Mouse (Mus musculus): Measurements from ENCODE around the gene Limd1. TPM values are rescaled to one million over a fixed set of nuclear protein-coding genes. Genes with fewer than 3 reads are reported as not detected.

The Limd1 gene
- total and polyA plus RNA-seq, 3 experiments: 32.6 to 37.5 TPM; not detected in 1

DNA sequence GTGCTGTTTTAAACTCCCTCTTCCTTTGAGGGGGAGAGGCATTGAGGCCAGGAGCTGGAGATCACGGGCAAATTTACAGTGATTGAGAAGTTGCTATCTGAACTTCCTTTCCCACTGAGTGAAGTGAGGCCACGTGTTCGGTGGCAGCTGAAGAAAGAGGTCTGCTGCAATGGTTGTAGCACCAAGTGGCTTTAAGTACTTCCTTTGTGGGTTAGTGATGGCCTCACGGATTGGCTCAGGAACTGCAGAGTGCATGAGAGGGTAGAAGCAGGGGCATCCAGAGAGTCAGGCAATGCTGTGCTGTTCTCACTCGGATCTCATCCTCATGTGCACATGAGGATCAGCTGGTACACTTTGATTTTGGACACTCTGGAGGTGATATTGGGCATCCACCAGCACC is 19.4 kb downstream of the Limd1 start:
- TF ChIP-seq MYB (IDR thresholded peaks at IDR 0.05; ENCODE audit: low read depth, low read length) (no peak), POLR2A (IDR thresholded peaks at IDR 0.05; ENCODE audit: control insufficient read depth in 1 of 2, insufficient read depth in 1 of 2, low read depth in 1 of 2, low read length in 2 of 2, poor library complexity in 1 of 2) (no peak), MAX (IDR thresholded peaks at IDR 0.05; ENCODE audit: low read length) (no peak), ELF1 (IDR thresholded peaks at IDR 0.05; ENCODE audit: low read depth, low read length) (no peak), ETS1 (IDR thresholded peaks at IDR 0.05; ENCODE audit: low read depth, low read length) (no peak), NRF1 (IDR thresholded peaks at IDR 0.05; ENCODE audit: insufficient read depth, low read depth, low read length, poor library complexity, severe bottlenecking) (no peak), E2F4 (IDR thresholded peaks at IDR 0.05; ENCODE audit: borderline replicate concordance, low read depth, low read length) (no peak), CTCF (IDR thresholded peaks at IDR 0.05 in 2 of 3, conservative IDR thresholded peaks at IDR 0.05 in 1 of 3; ENCODE audit: control insufficient read depth in 1 of 3, insufficient read depth in 1 of 3, low read depth in 2 of 3, low read length in 3 of 3, poor library complexity in 1 of 3, severe bottlenecking in 1 of 3) (no peak), TAL1 (IDR thresholded peaks at IDR 0.05; ENCODE audit: low read length) (no peak), GATA1 (IDR thresholded peaks at IDR 0.05; ENCODE audit: low read depth, low read length) (no peak), SIN3A (IDR thresholded peaks at IDR 0.05; ENCODE audit: low read length) (no peak)
- DNase-seq (ENCODE audit: low read depth, low spot score): no peak
- H3K79me2 ChIP-seq (ENCODE audit: control insufficient read depth, insufficient read depth, low read length, poor library complexity): peaks cover 12% of the 10 kb centered on the region; the same call in 1 of the 2 replicates
- peaks cover 4 to 5% of the 10 kb centered on the region in 2 experiments for H3K36me3 ChIP-seq (ENCODE audit: control insufficient read depth in 1 of 2, insufficient read depth in 2 of 2, low read length in 2 of 2)
- H3K9ac ChIP-seq (ENCODE audit: control insufficient read depth, low read depth, low read length, poor library complexity, severe bottlenecking): no peak overlapping the region
- no peaks in the 10 kb centered on the region for H3K9me3 ChIP-seq (replicated peaks; ENCODE audit: insufficient read depth, low read length)
- H3K4me1 ChIP-seq (ENCODE audit: control insufficient read depth in 1 of 2, insufficient read depth in 2 of 2, low read length in 2 of 2): peaks cover 2% of the 10 kb centered on the region in 2 experiments; a peak in 2 of 4 replicates
- no peak overlapping the region for H3K27ac ChIP-seq (ENCODE audit: control insufficient read depth, low read depth, low read length)
- H3K4me3 ChIP-seq (ENCODE audit: control insufficient read depth in 1 of 2, insufficient read depth in 1 of 2, low read depth in 2 of 2, low read length in 2 of 2): no peak overlapping the region
- H3K27me3 ChIP-seq (ENCODE audit: control insufficient read depth in 1 of 2, insufficient read depth in 2 of 2, low read length in 2 of 2): no peaks in the 10 kb centered on the region

DNA sequence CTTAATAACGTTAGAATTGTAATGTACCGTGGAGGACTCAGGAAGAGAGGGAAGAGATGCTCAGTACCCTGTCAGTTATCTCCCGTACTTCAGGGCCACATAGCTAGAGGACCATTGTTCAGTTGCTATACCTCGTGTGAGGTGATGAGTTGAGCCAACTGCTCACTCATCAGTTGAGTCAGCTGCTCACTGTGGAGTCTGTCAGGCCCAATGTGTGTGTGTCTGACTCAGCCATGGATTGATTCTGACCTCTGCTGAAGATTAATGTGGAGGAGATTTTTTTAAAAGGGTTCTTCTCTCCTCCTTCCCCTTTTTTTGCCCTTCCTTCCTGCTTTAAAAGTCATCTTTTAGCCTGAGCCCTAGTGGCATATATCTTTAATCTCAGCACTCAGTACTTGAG is 22.0 kb downstream of the Limd1 start:
- TF ChIP-seq MYB (IDR thresholded peaks at IDR 0.05; ENCODE audit: low read depth, low read length) (no peak), POLR2AphosphoS5 (IDR thresholded peaks at IDR 0.05; ENCODE audit: borderline replicate concordance, low read depth, low read length) (no peak), MYC (IDR thresholded peaks at IDR 0.05; ENCODE audit: low read depth, low read length) (no peak), UBTF (IDR thresholded peaks at IDR 0.05; ENCODE audit: borderline replicate concordance, insufficient read depth, low read depth, low read length) (no peak), KAT2A (conservative IDR thresholded peaks at IDR 0.05; ENCODE audit: low read depth, low read length) (no peak), ELF1 (IDR thresholded peaks at IDR 0.05; ENCODE audit: low read depth, low read length) (no peak), EP300 (IDR thresholded peaks at IDR 0.05; ENCODE audit: low read depth in 1 of 2, low read length in 2 of 2) (no peak), SMC3 (IDR thresholded peaks at IDR 0.05; ENCODE audit: low read depth, low read length) (no peak), USF2 (IDR thresholded peaks at IDR 0.05; ENCODE audit: borderline replicate concordance in 1 of 2, insufficient read depth in 1 of 2, low read depth in 1 of 2, low read length in 2 of 2) (no peak), CHD1 (IDR thresholded peaks at IDR 0.05; ENCODE audit: low read depth, low read length) (no peak), GABPA (IDR thresholded peaks at IDR 0.05; ENCODE audit: low read depth, low read length) (no peak), GATA1 (IDR thresholded peaks at IDR 0.05; ENCODE audit: low read depth, low read length) (no peak), POLR2A (IDR thresholded peaks at IDR 0.05; ENCODE audit: control insufficient read depth in 1 of 2, insufficient read depth in 1 of 2, low read depth in 1 of 2, low read length in 2 of 2, poor library complexity in 1 of 2) (no peak)
- DNase-seq (ENCODE audit: low read depth, low spot score): no peak
- H3K9me3 ChIP-seq (replicated peaks; ENCODE audit: insufficient read depth, low read length): no peaks in the 10 kb centered on the region
- H3K79me2 ChIP-seq (ENCODE audit: control insufficient read depth, insufficient read depth, low read length, poor library complexity): peaks cover 4% of the 10 kb centered on the region
- no peak overlapping the region for H3K27ac ChIP-seq (ENCODE audit: control insufficient read depth, low read depth, low read length)
- H3K9ac ChIP-seq (ENCODE audit: control insufficient read depth, low read depth, low read length, poor library complexity, severe bottlenecking): no peak overlapping the region
- H3K4me3 ChIP-seq (ENCODE audit: control insufficient read depth in 1 of 2, insufficient read depth in 1 of 2, low read depth in 2 of 2, low read length in 2 of 2): no peak overlapping the region
- H3K4me1 ChIP-seq (ENCODE audit: control insufficient read depth in 1 of 2, insufficient read depth in 2 of 2, low read length in 2 of 2): no peaks in the 10 kb centered on the region
- H3K36me3 ChIP-seq (ENCODE audit: control insufficient read depth in 1 of 2, insufficient read depth in 2 of 2, low read length in 2 of 2): peaks cover 0 to 5% of the 10 kb centered on the region in 2 experiments; a peak in 2 of 4 replicates
- no peaks in the 10 kb centered on the region for H3K27me3 ChIP-seq (ENCODE audit: control insufficient read depth in 1 of 2, insufficient read depth in 2 of 2, low read length in 2 of 2)
